Mouse (Mus musculus) lung, adult 2 months (tissue): Measurements from ENCODE around the gene Cxcl12.

Experiments used
- CTCF ChIP-seq: fragments of 200-500 bp; IDR thresholded peaks from 2 replicates; pipeline ENCODE4 v1.5.1; 2011; ENCODE audit warnings: mild to moderate bottlenecking, low read length, control low read depth; ENCODE audit not compliant: insufficient read depth
- POLR2A ChIP-seq: fragments of 200-500 bp; IDR thresholded peaks from 2 replicates; pipeline ENCODE4 v1.6.1; 2011; ENCODE audit warnings: low read depth, mild to moderate bottlenecking, control low read depth, low read length, borderline replicate concordance; ENCODE audit errors: extremely low read depth

- TF ChIP-seq CTCF (no peak), POLR2A (no peak)
Observed at GRCm38 (mm10) chr6:117129443-117129842, 38.9 kb upstream of the Cxcl12 start.
